Mouse (Mus musculus): ENCODE results near the gene Bicra.

Bicra gene

DNA sequence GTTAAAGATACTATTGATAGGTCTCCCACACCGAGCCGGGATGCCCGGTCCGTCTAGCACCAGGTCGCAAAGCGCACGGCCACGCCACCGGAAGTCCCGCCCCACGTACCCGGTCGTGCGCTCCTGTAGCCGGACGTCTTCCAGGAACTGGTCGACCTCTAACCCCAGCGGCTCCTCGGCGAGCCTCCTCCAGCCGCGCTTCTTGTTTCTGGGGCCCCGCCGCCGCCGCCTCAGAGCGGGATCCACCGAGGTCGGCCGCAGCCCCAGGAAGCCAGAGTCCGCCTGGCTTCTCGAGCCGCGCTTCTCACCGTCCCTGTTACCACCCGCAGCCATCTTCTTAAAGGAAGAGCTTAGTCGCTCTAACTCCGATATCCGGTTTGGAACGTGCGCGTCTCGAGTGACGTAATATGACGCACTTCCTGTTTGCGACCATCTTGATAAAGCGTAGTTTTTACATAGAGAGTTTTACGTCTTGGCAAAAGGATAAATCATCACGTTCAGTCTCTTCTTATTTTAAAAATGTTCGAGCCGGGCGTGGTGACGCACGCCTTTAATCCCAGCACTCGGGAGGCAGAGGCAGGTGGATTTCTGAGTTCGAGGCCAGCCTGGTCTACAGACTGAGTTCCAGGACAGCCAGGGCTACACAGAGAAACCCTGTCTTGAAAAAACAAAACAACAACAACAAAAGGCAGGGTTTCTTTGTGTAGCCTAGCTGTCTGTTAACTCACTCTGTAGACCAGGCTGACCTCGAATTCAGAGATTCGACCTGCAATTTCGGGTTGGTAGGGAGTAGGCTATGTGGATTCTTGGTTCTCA lies 101.8 kb downstream of the Bicra start, which contains the start of gene Nop53:
Gene Nop53 (minus strand): TSS at position 354 of the 816 bp plus-strand sequence.
- peak; percentile 98 for DNase-seq (ENCODE audit: low read depth)

DNA sequence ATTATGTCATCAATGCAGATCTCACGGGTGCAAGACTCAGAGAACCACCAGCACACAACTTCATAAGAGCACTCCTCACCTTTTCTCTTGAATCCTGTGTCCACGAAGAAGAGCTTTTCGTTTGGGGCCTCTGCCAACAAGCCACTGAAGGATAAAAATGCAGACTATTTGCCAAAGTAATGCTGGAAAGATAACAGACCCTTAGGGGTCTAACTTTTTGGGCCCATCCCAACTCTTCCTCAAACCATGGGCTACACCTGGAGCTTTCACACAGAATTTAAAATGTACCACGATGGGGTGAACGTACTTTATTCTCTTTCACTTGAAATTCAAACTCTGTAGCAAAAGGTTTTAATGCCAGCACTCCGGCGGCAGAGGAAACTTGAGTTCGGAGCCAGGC lies 102.5 kb downstream of the Bicra start:
- no peak for DNase-seq (ENCODE audit: low read depth)

DNA sequence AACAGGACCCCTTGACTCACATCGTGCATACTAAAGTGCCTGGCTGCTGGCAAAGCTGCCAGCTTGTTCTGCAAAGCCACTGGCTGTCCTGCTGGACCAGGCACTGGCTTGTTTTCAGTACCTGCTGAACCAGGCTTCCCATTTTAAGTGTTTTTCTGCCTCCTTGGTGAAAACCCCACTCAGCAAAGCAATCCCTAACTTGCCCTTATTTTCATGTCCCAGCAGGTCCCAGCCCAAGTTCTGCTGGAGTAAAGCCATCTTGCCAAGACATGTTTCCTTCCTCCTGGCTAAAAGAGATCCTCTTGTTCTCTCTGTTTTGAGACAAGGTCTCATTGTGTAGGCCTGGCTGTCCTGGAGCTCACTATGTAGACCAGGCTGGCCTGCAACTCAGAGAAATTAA lies 103.4 kb downstream of the Bicra start:
- no peak for DNase-seq (ENCODE audit: low read depth)

DNA sequence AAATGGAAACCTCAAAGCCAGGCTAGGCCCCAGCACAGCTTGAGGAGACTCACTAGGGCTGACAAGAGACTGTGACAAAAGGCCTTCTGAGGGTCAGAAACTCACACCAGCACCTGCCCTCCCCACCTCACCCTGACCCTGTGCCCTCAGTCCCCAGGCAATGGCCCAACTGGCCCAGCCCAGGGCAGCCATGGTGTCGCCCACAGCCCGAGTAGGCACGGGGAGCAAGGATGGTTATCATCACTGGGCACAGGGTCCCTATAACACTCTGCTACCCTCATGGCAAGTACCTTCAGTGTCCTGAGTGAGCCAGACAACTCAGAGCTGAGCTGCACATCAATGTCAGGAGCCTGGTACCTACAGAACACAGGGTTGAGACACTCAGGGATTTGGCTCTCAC lies 109.1 kb downstream of the Bicra start:
- no peak for DNase-seq (ENCODE audit: low read depth)

GRCm38 (mm10) chr7:15937491-15937890 lies 110.2 kb downstream of the Bicra start:
- no peak for DNase-seq (ENCODE audit: low read depth)

GRCm38 (mm10) chr7:15933437-15934359 lies 114.0 kb downstream of the Bicra start:
- no peak for DNase-seq (ENCODE audit: low read depth)

DNA sequence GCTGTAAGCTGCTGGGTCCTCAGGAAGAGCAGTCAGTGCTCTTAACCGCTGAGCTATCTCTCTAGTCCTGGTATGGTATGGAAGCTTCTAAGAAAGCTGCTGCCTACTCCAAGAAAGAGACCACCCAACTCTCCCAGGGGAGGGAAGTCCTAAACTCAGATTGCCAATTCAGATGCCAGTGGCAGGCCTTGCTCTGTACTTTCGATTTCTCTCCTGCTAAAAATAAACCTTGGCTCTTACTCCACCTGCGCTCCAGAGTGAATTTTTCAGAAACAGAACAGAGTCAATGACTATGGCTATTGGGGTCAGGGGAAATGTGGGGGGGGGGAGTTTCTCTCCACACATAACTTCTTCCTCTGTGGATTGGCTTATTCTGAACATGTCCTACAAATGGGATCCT lies 116.1 kb downstream of the Bicra start:
- no peak for DNase-seq (ENCODE audit: low read depth)

DNA sequence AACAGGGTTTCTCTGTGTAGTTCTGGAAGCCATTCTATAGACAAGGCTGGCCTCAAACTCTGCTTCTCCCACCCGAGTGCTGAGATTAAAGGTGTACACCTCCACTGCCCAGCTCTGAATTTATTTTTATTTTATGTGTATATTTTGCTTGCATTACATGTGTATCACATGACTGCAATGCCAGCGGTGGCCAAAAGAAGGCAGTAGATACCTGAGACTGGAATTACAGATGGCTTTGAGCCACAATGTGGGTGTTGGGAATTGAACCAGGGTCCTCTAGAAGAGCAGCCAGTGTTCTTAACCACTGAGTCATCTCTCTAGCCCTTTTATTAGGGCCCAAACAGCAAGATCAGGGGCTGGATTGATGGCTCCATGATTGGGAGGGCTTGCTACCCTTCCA lies 117.2 kb downstream of the Bicra start:
- DNase-seq (ENCODE audit: low read depth) = no peak

DNA sequence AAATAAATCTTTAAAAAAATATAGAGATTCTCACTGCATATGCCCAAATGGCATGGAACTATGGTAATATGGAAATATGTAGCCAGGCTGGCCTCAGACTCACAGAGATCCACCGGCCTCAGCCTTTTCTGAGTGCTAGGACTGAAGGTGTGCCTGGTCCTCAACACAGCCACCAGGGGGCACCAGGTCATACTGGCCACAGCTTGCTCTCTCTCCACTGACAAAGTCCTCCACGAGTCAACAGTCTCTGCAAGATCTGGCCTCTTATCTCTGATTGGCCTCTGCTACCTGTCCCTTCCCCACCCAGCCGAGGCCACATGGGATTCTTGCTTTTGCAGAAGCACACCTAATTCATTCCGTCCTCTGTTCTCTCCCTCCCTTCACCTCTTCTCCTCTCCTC lies 117.8 kb downstream of the Bicra start:
- peak; percentile 60 for DNase-seq (ENCODE audit: low read depth)

GRCm38 (mm10) chr7:15922220-15922773 lies 125.4 kb downstream of the Bicra start, which contains the start of gene Selenow:
Gene Selenow (minus strand): TSS chr7:15922402.
- peak; percentile 74 for DNase-seq (ENCODE audit: low read depth)

DNA sequence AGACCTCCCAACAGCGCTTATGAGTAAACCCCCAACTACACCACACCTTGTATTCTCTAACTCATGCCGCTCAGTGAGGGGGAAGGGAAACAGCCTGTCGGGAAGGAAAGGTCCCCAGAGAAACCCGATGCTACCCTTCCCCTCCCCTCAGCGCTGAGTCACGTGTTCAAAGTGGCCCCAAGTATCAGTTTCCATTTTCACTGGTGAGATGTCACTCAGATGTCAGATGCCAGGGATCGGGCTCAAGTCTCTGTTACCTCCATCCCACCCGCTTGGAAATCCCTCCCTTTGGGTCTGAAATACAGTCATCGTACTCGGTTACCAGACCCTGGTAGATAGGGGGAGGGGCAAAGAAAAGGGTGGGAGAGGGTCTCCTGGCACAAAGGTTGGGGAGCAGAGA lies 125.9 kb downstream of the Bicra start:
- no peak for DNase-seq (ENCODE audit: low read depth)
